Mouse (Mus musculus): ENCODE data around the gene Vpreb3. TPM values are rescaled to one million over a fixed set of nuclear protein-coding genes. Genes with fewer than 3 reads are reported as not detected.
"Not testable (repeated sequence)": the region's sequence is repeated elsewhere in the genome, so short reads cannot be mapped to it uniquely, and the experiment has no call there.

The Vpreb3 gene
- polyA plus RNA-seq, 1 experiment from 2014 or later: 1.6 TPM

DNA sequence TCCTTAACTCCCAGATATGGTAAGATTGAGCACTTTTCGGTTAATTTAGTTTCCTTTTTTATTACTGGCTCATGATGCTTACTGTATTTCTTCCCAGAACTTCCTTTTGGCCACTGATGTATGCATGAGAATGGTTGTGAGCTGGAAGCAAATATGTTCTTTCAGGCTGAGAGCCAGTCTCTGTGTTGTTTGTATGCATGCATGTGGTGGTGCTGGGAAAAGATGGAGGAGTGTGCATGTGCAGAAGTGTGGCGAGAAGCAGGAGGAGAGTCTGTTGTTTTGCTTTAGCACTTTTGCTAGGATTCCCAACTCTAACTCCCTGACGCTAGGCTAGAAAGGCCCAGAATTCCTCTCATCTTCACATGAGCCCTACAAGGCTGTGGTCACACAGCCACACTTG is 36.6 kb downstream of the Vpreb3 start:
- Histone ChIP-seq H3K9me3 (ENCODE audit: control insufficient read depth, low read length) (no peaks in the 10 kb centered on the region), H3K9ac (no peak overlapping the region), H3K4me3 (replicated peaks; ENCODE audit: low read length) (no peak overlapping the region), H3K27ac (no peak overlapping the region), H3K4me1 (replicated peaks; ENCODE audit: control insufficient read depth, insufficient read depth, low read length) (no peaks in the 10 kb centered on the region), H3K4me2 (replicated peaks) (no peak overlapping the region), H3K36me3 (replicated peaks; ENCODE audit: control insufficient read depth, insufficient read depth) (no peaks in the 10 kb centered on the region), H3K27me3 (ENCODE audit: control insufficient read depth, insufficient read depth, low read length) (no peaks in the 10 kb centered on the region)
- WGBS: 95% methylated on average over 3 of the region's 3 CpGs
- no peak for DNase-seq (ENCODE audit: low spot score)
- no peak for ATAC-seq (ENCODE audit: low FRiP score)

DNA sequence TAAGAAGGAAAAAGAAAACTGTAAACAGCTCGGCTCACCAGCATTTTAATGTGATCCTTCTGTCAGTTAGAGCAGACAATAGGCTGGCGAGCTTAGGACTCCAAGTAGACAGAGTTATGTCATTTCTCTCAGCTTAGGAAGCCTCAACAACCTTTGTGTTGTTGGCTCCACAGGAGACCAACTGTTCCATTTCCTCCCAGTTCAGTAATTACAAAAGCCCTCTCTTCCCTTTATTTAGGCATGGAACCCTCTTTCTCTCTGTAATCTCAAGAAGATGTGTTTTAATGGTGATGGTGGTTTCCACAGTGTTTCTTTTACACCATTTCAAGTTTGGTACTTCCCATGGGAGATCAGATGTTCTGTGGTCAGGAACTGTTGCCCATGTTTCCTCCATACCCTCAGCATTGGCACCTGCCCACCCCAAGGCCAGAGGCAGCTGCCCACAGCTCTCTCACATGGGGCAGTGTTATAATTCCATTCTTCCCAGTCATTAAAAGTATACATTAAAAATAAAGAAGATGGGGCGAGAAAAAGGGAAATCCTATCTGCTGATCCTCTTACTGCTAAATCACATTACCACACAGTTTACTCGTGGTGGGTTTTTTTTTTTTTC is 47.7 kb downstream of the Vpreb3 start:
- H3K27ac ChIP-seq: no peak overlapping the region
- ATAC-seq (ENCODE audit: low FRiP score) (no peak), DNase-seq (ENCODE audit: low spot score) (no peak)
- no peaks in the 10 kb centered on the region for H3K9me3 ChIP-seq (ENCODE audit: control insufficient read depth, low read length)
- H3K4me2 ChIP-seq (replicated peaks): no peak overlapping the region
- no peaks in the 10 kb centered on the region for H3K4me1 ChIP-seq (replicated peaks; ENCODE audit: control insufficient read depth, insufficient read depth, low read length)
- H3K4me3 ChIP-seq (replicated peaks; ENCODE audit: low read length): no peak overlapping the region
- no peaks in the 10 kb centered on the region for H3K36me3 ChIP-seq (replicated peaks; ENCODE audit: control insufficient read depth, insufficient read depth)
- no peaks in the 10 kb centered on the region for H3K27me3 ChIP-seq (ENCODE audit: control insufficient read depth, insufficient read depth, low read length)
- WGBS: 82% methylated on average over 4 of the region's 4 CpGs
- H3K9ac ChIP-seq: no peak overlapping the region

DNA sequence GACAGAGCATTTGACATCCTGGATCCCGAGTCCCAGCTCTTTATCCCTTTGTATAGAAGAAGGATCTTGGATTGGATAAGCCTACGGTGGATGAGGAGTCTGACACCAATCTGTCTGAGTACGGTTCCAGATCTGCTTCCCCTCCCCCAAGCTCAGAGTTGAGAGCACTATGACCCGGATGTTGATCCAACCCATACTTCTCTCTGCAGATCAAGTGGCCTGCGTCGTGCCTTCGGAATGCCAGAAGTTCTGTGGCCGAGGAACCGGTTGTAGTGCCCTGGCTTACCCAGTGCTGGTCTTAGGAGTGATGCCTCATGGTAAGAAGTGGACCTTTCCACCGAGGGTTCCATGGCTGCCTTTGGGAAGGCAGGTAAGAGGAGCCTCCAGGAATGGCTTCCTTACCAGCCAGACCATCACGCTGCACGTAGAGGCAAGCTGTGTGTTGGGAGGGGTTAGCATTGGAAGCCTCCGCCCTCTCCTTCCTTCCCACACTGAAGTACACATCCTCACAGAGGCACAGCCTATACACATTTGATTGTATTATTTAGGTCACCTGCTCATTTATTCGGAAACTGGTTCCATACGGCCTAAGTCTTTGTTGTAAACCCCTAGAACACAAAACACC is 50.9 kb downstream of the Vpreb3 start:
- 89% methylated on average over 15 of the region's 15 CpGs for WGBS
- Histone ChIP-seq H3K4me1 (replicated peaks; ENCODE audit: control insufficient read depth, insufficient read depth, low read length) (no peaks in the 10 kb centered on the region), H3K9ac (no peak overlapping the region), H3K4me2 (replicated peaks) (no peak overlapping the region), H3K9me3 (ENCODE audit: control insufficient read depth, low read length) (no peaks in the 10 kb centered on the region), H3K27ac (no peak overlapping the region), H3K27me3 (ENCODE audit: control insufficient read depth, insufficient read depth, low read length) (no peaks in the 10 kb centered on the region), H3K36me3 (replicated peaks; ENCODE audit: control insufficient read depth, insufficient read depth) (no peaks in the 10 kb centered on the region), H3K4me3 (replicated peaks; ENCODE audit: low read length) (no peak overlapping the region)
- DNase-seq (ENCODE audit: low spot score) (no peak), ATAC-seq (ENCODE audit: low FRiP score) (no peak)

DNA sequence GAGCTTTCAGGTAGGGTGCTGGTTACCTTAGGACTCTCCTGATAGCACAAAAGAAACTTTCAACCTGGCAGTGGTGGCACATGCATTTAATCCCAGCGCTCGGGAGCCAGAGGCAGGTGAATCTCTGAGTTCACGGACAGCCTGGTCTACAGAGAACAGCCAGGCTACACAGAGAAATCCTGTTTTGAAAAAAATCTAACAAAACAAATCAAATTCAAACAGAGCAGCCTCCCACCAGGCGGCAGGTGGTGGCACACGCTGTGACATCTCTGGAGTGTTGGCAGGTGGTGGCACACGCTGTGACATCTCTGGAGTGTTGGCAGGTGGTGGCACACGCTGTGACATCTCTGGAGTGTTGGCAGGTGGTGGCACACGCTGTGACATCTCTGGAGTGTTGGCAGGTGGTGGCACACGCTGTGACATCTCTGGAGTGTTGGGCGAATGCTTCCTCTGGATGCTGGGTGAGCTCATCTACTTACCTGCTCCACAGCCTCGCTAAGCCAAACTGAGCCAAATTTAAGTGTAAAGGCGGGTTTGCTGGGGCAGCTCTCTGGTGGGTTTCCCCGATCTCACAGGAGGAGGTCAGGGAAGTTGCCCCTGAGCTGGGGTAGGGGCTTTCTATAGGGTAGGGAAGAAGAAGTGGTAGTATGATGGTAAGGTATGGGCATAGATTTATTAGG is 51.8 kb downstream of the Vpreb3 start:
- not testable (repeated sequence) for H3K27ac ChIP-seq; H3K4me1 ChIP-seq (replicated peaks; ENCODE audit: control insufficient read depth, insufficient read depth, low read length); DNase-seq (ENCODE audit: low spot score); H3K4me3 ChIP-seq (replicated peaks; ENCODE audit: low read length); H3K27me3 ChIP-seq (ENCODE audit: control insufficient read depth, insufficient read depth, low read length); H3K9me3 ChIP-seq (ENCODE audit: control insufficient read depth, low read length); ATAC-seq (ENCODE audit: low FRiP score); H3K9ac ChIP-seq; H3K4me2 ChIP-seq (replicated peaks); H3K36me3 ChIP-seq (replicated peaks; ENCODE audit: control insufficient read depth, insufficient read depth)
- WGBS: 77% methylated on average over 12 of the region's 13 CpGs

DNA sequence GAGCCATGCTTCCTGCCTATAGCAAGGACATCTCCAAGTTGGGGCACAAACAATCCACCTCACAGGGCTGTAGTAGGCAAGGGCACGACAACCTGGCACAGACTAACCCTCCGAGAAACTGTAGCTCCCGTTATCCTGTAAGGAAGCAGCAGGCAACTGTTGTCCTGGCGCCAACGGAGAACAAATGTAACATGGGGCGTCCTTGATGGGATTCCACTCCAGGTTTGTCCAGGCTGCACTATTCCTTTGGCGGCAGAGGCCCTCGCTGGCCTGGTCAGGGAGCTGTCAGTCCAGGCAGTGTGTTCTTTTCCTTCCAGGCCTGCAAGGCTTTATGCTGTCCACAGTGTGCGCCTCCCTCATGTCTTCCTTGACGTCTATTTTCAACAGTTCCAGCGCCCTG is 52.6 kb downstream of the Vpreb3 start:
- Histone ChIP-seq H3K4me2 (replicated peaks) (no peak overlapping the region), H3K36me3 (replicated peaks; ENCODE audit: control insufficient read depth, insufficient read depth) (no peaks in the 10 kb centered on the region), H3K27me3 (ENCODE audit: control insufficient read depth, insufficient read depth, low read length) (no peaks in the 10 kb centered on the region), H3K9ac (no peak overlapping the region), H3K4me1 (replicated peaks; ENCODE audit: control insufficient read depth, insufficient read depth, low read length) (no peaks in the 10 kb centered on the region), H3K27ac (no peak overlapping the region), H3K4me3 (replicated peaks; ENCODE audit: low read length) (no peak overlapping the region), H3K9me3 (ENCODE audit: control insufficient read depth, low read length) (no peaks in the 10 kb centered on the region)
- DNase-seq (ENCODE audit: low spot score) (no peak), ATAC-seq (ENCODE audit: low FRiP score) (no peak)
- 90% methylated on average over 11 of the region's 11 CpGs for WGBS

DNA sequence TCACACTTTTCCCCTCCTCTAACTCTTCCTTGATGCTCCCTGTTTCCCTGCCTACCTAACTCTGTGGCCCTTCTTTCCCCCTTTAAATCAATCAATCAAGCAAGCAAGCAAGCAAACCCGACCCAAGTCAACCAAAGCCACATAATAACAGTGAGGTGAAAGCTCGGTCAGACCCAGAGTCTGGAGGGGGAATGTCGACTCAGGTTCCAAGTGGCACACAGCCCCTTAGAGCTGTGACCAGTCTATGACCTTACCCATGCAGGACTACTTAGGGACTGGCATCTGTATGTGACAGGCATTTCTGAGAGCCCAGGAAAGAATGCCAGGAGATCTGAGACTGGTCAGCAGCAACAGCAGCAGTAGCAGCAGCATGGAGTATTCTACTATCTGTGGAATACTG is 53.5 kb downstream of the Vpreb3 start:
- Histone ChIP-seq H3K27me3 (ENCODE audit: control insufficient read depth, insufficient read depth, low read length) (no peaks in the 10 kb centered on the region), H3K4me2 (replicated peaks) (no peak overlapping the region), H3K4me1 (replicated peaks; ENCODE audit: control insufficient read depth, insufficient read depth, low read length) (no peaks in the 10 kb centered on the region), H3K9ac (no peak overlapping the region), H3K36me3 (replicated peaks; ENCODE audit: control insufficient read depth, insufficient read depth) (no peaks in the 10 kb centered on the region), H3K27ac (no peak overlapping the region), H3K9me3 (ENCODE audit: control insufficient read depth, low read length) (no peaks in the 10 kb centered on the region), H3K4me3 (replicated peaks; ENCODE audit: low read length) (no peak overlapping the region)
- ATAC-seq (ENCODE audit: low FRiP score): no peak
- no peak for DNase-seq (ENCODE audit: low spot score)
- 55% methylated on average over 3 of the region's 3 CpGs for WGBS

Other genes with a start within 250 kb of the Vpreb3 start
- gene Cabin1, start 178.7 kb upstream of the Vpreb3 start, polyA plus RNA-seq (2014; fragmentation: Nextera tagmentation; extraction: Ambion mirVana): 32.4 and 40.4 TPM in 2 replicates
- 84.3 and 89.8 TPM in 2 replicates for gene Ddt, start 169.6 kb upstream of the Vpreb3 start, polyA plus RNA-seq (2014; fragmentation: Nextera tagmentation; extraction: Ambion mirVana)
- gene Gm20441, start 162.1 kb upstream of the Vpreb3 start, polyA plus RNA-seq (2014; fragmentation: Nextera tagmentation; extraction: Ambion mirVana): not detected in 2 replicates
- 0.57 and 1.4 TPM in 2 replicates for gene Gstt3, start 161.6 kb upstream of the Vpreb3 start, polyA plus RNA-seq (2014; fragmentation: Nextera tagmentation; extraction: Ambion mirVana)
- gene Gstt1, start 144.5 kb upstream of the Vpreb3 start, polyA plus RNA-seq (2014; fragmentation: Nextera tagmentation; extraction: Ambion mirVana): 12.1 and 12.2 TPM in 2 replicates
- gene Gstt4, start 120.5 kb upstream of the Vpreb3 start, polyA plus RNA-seq (2014; fragmentation: Nextera tagmentation; extraction: Ambion mirVana): not detected in 2 replicates
- 5.8 and 8.3 TPM in 2 replicates for gene Gstt2, start 105.6 kb upstream of the Vpreb3 start, polyA plus RNA-seq (2014; fragmentation: Nextera tagmentation; extraction: Ambion mirVana)
- 1,642 and 1,896 TPM in 2 replicates for gene Mif, start 82.8 kb upstream of the Vpreb3 start, polyA plus RNA-seq (2014; fragmentation: Nextera tagmentation; extraction: Ambion mirVana)
- gene Derl3, start 49.6 kb upstream of the Vpreb3 start, polyA plus RNA-seq (2014; fragmentation: Nextera tagmentation; extraction: Ambion mirVana): 0.91 and 1.5 TPM in 2 replicates
- gene Smarcb1, start 21.4 kb upstream of the Vpreb3 start, polyA plus RNA-seq (2014; fragmentation: Nextera tagmentation; extraction: Ambion mirVana): 230 and 231 TPM in 2 replicates
- 148 TPM in 2 replicates for gene Chchd10, start 9.9 kb upstream of the Vpreb3 start, polyA plus RNA-seq (2014; fragmentation: Nextera tagmentation; extraction: Ambion mirVana)
- 16.8 and 18.0 TPM in 2 replicates for gene Mmp11, start 6.6 kb upstream of the Vpreb3 start, polyA plus RNA-seq (2014; fragmentation: Nextera tagmentation; extraction: Ambion mirVana)
- 2.4 and 3.1 TPM in 2 replicates for gene Gm867, start 2.4 kb upstream of the Vpreb3 start, polyA plus RNA-seq (2014; fragmentation: Nextera tagmentation; extraction: Ambion mirVana)
- 0.14 TPM in 1 of 2 replicates, not detected in the other for gene Gm5134, start 11.5 kb downstream of the Vpreb3 start, polyA plus RNA-seq (2014; fragmentation: Nextera tagmentation; extraction: Ambion mirVana)
- gene Zfp280b, start 89.6 kb downstream of the Vpreb3 start, polyA plus RNA-seq (2014; fragmentation: Nextera tagmentation; extraction: Ambion mirVana): 11.2 and 11.9 TPM in 2 replicates
- not detected in 2 replicates for gene Slc5a4b, start 167.9 kb downstream of the Vpreb3 start, polyA plus RNA-seq (2014; fragmentation: Nextera tagmentation; extraction: Ambion mirVana)
- not detected in 2 replicates for gene Slc5a4a, start 204.4 kb downstream of the Vpreb3 start, polyA plus RNA-seq (2014; fragmentation: Nextera tagmentation; extraction: Ambion mirVana)

All from hindbrain, embryonic 14.5 days (tissue).